Comparison of ENCODE assay signal across 8 mouse cellular contexts in genomic region chr1:64790806-64791790, GRCm38 (mm10). TPM values are rescaled to one million over a fixed set of nuclear protein-coding genes. Genes with fewer than 3 reads are reported as not detected.
DNase-seq lines count a peak whose midpoint lies in the region; ATAC-seq lines count a peak whose summit lies in the region.
"Had no signal": no experiment of that assay in that cellular context is flagged by ENCODE, and none has a peak within 500 bp of the region (broad histone marks: within the 10 kb centered on the region; RNA-seq: fewer than 3 reads in every experiment).

No protein-coding gene starts in this region.

- DNase-seq in kidney, adult 9 months = peak; percentile 37
- no peak for DNase-seq in kidney, postnatal 14 days
- DNase-seq in embryo, embryonic 10.5 days (ENCODE audit: low spot score) = peak; percentile 12

- 0 out of 2 replicates have a peak, but pooled peaks have one; percentile 22 for ATAC-seq in cerebellum, adult (ENCODE audit: insufficient number of reproducible peaks, low FRiP score, low TSS enrichment)
- no peak for ATAC-seq in kidney, embryonic 16.5 days (ENCODE audit: low FRiP score, low TSS enrichment)
- ATAC-seq in stomach, embryonic 16.5 days (ENCODE audit: insufficient read depth, low FRiP score) = no peak
- no peak for ATAC-seq in megakaryocyte-erythroid progenitor cell, adult 5-6 weeks (replicated peaks; ENCODE audit: low FRiP score, low TSS enrichment, poor library complexity, severe bottlenecking)

- H3K4me3 ChIP-seq in kidney, embryonic 16.5 days (ENCODE audit: low read length) = no peak overlapping the region
- no peak overlapping the region for H3K4me3 ChIP-seq in stomach, embryonic 16.5 days (replicated peaks; ENCODE audit: low read length)
- H3K4me3 ChIP-seq: midbrain, embryonic 12.5 days had no signal

- H3K27ac ChIP-seq in kidney, embryonic 16.5 days (ENCODE audit: low read length) = peak overlapping the region; percentile 40
- peak overlapping the region; percentile 82 for H3K27ac ChIP-seq in stomach, embryonic 16.5 days (ENCODE audit: low read length)
- H3K27ac ChIP-seq: midbrain, embryonic 12.5 days had no signal

- no peak overlapping the region for H3K9ac ChIP-seq in kidney, embryonic 16.5 days (replicated peaks; ENCODE audit: low read length)
- peak overlapping the region; percentile 39 for H3K9ac ChIP-seq in stomach, embryonic 16.5 days (ENCODE audit: low read length)
- H3K9ac ChIP-seq: midbrain, embryonic 12.5 days had no signal

- H3K4me2 ChIP-seq in kidney, embryonic 16.5 days (replicated peaks; ENCODE audit: low read depth, low read length) = no peak overlapping the region
- H3K4me2 ChIP-seq in stomach, embryonic 16.5 days (ENCODE audit: low read depth, low read length) = no peak overlapping the region
- H3K4me2 ChIP-seq: midbrain, embryonic 12.5 days had no signal

- H3K36me3 ChIP-seq in kidney, embryonic 16.5 days (ENCODE audit: insufficient read depth, low read length) = peaks cover 4% of the 10 kb centered on the region; the same call in 1 of the 2 replicates
- no peaks in the 10 kb centered on the region for H3K36me3 ChIP-seq in stomach, embryonic 16.5 days (ENCODE audit: control insufficient read depth, insufficient read depth, low read length)

- WGBS in kidney, embryonic 16.5 days = 59% methylated on average over 9 of the region's 9 CpGs
- WGBS in stomach, embryonic 16.5 days = 35% methylated on average over 9 of the region's 9 CpGs

- H3K9me3 ChIP-seq in kidney, embryonic 16.5 days (ENCODE audit: low read length) = no peaks in the 10 kb centered on the region
- H3K9me3 ChIP-seq in stomach, embryonic 16.5 days (replicated peaks; ENCODE audit: control insufficient read depth, low read length) = no peaks in the 10 kb centered on the region
- H3K9me3 ChIP-seq: midbrain, embryonic 12.5 days had no signal

- no peaks in the 10 kb centered on the region for H3K27me3 ChIP-seq in kidney, embryonic 16.5 days (ENCODE audit: insufficient read depth, low read length)
- no peaks in the 10 kb centered on the region for H3K27me3 ChIP-seq in stomach, embryonic 16.5 days (ENCODE audit: control insufficient read depth, insufficient read depth, low read length)
- H3K27me3 ChIP-seq: midbrain, embryonic 12.5 days had no signal

- H3K4me1 ChIP-seq in kidney, embryonic 16.5 days (ENCODE audit: insufficient read depth, low read length) = peaks cover 40% of the 10 kb centered on the region
- H3K4me1 ChIP-seq in stomach, embryonic 16.5 days (ENCODE audit: control insufficient read depth, insufficient read depth, low read length) = peaks cover 42% of the 10 kb centered on the region

RNA-seq across cellular contexts. Expression of gene Fzd5, which starts 53.5 kb away (rescaled TPM):
- polyA plus RNA-seq in kidney, embryonic 16.5 days (2015; fragmentation: Nextera tagmentation; extraction: Ambion mirVana) = 2.1 and 2.4 TPM in 2 replicates
- 5.5 and 5.7 TPM in 2 replicates for polyA plus RNA-seq in stomach, embryonic 16.5 days (2015; fragmentation: Nextera tagmentation; extraction: Ambion mirVana)
- total RNA-seq in megakaryocyte-erythroid progenitor cell, adult 5-6 weeks (2014; fragmentation: Nextera tagmentation) = 0.52 and 1.5 TPM in 2 replicates
- total RNA-seq in megakaryocyte-erythroid progenitor cell, adult 5-6 weeks (2017) = 2.0 and 2.6 TPM in 2 replicates
